Mouse (Mus musculus) limb, embryonic 12.5 days (tissue): ENCODE results near the gene Naa35. TPM values are rescaled to one million over a fixed set of nuclear protein-coding genes. Genes with fewer than 3 reads are reported as not detected.
A peak's percentile ranks its signal among the peaks of the same experiment; 100 is the strongest.

Source experiments
- ATAC-seq: fragments of 200-750 bp; cut with Nextera tagmentation; 2 replicates; pipeline ENCODE4 v1.8.0; 2017; ENCODE audit warnings: low read depth, moderate TSS enrichment; ENCODE audit not compliant: insufficient number of reproducible peaks, insufficient read depth, low FRiP score, low TSS enrichment
- H3K27ac ChIP-seq: fragments of 300-500 bp; sonication (generic); 2 replicates; pipeline ENCODE4 v1.5.1; 2016; ENCODE audit warnings: mild to moderate bottlenecking, moderate library complexity
- H3K27me3 ChIP-seq: fragments of 300-500 bp; sonication (generic); 2 replicates; pipeline ENCODE4 v1.6.1; 2016; ENCODE audit warnings: mild to moderate bottlenecking, moderate library complexity
- H3K36me3 ChIP-seq: fragments of 300-500 bp; sonication (generic); 2 replicates; pipeline ENCODE4 v1.6.1; 2016; ENCODE audit warnings: mild to moderate bottlenecking, moderate library complexity
- H3K4me1 ChIP-seq: fragments of 300-500 bp; sonication (generic); replicated peaks from 2 replicates; pipeline ENCODE4 v1.6.1; 2016
- H3K4me2 ChIP-seq: fragments of 300-500 bp; sonication (generic); 2 replicates; pipeline ENCODE4 v1.6.1; 2016; ENCODE audit warnings: mild to moderate bottlenecking, moderate library complexity
- H3K4me3 ChIP-seq: fragments of 300-500 bp; sonication (generic); replicated peaks from 2 replicates; pipeline ENCODE4 v1.5.1; 2016; ENCODE audit warnings: mild to moderate bottlenecking
- H3K9ac ChIP-seq: fragments of 300-500 bp; sonication (generic); replicated peaks from 2 replicates; pipeline ENCODE4 v1.6.1; 2016; ENCODE audit warnings: mild to moderate bottlenecking, moderate library complexity
- H3K9me3 ChIP-seq: fragments of 300-500 bp; sonication (generic); 2 replicates; pipeline ENCODE4 v1.6.1; 2016; ENCODE audit warnings: mild to moderate bottlenecking, moderate library complexity
- WGBS: fragments of 180-500 bp; shearing (Covaris S2); methylation state at CpG from one replicate; pipeline ENCODE4 v1.1.7; 2016; 5-methylcytosine and 5-hydroxymethylcytosine counted together
- polyA plus RNA-seq: library from polyadenylated mRNA; unstranded; fragments of >200 nt; fragmentation: Nextera tagmentation; extraction: Ambion mirVana; gene quantifications from 2 replicates; pipeline ENCODE4 v1.2.1, GENCODE M21; 2016

The Naa35 gene
- polyA plus RNA-seq: 122 and 127 TPM in 2 replicates

- no peaks in the 10 kb centered on the region for H3K27me3 ChIP-seq
- under 1% methylated on average over 69 of the region's 83 CpGs for WGBS
- peak within 1 kb of the TSS; percentile 82 for H3K4me2 ChIP-seq
- peak; percentile 94 for ATAC-seq
- peaks cover 31% of the 10 kb centered on the region for H3K36me3 ChIP-seq
- peak within 1 kb of the TSS; percentile 82 for H3K9ac ChIP-seq
- peak within 1 kb of the TSS; percentile 92 for H3K4me3 ChIP-seq
- H3K27ac ChIP-seq: peak within 1 kb of the TSS; percentile 76
- peaks cover 16% of the 10 kb centered on the region for H3K4me1 ChIP-seq
- no peaks in the 10 kb centered on the region for H3K9me3 ChIP-seq
Observed at GRCm38 (mm10) chr13:59584947-59585647, at the start of gene Naa35, which contains the start of gene Agtpbp1. Gene Naa35 (plus strand): TSS chr13:59585259. Gene Agtpbp1 (minus strand): TSS chr13:59585227.

- ATAC-seq: no peak
- no peak overlapping the region for H3K4me3 ChIP-seq
- H3K27me3 ChIP-seq: no peaks in the 10 kb centered on the region
- no peaks in the 10 kb centered on the region for H3K4me1 ChIP-seq
- H3K9ac ChIP-seq: no peak overlapping the region
- peaks cover 14% of the 10 kb centered on the region for H3K36me3 ChIP-seq
- 93% methylated on average over 6 of the region's 6 CpGs for WGBS
- no peak overlapping the region for H3K27ac ChIP-seq
- H3K9me3 ChIP-seq: peaks cover 4% of the 10 kb centered on the region; the same call in 1 of the 2 replicates
- H3K4me2 ChIP-seq: no peak overlapping the region
Observed at GRCm38 (mm10) chr13:59535746-59536145, 49.3 kb upstream of the Naa35 start.

- Histone ChIP-seq H3K4me3 (no peak overlapping the region), H3K4me2 (no peak overlapping the region), H3K27ac (no peak overlapping the region), H3K9ac (no peak overlapping the region), H3K4me1 (no peaks in the 10 kb centered on the region), H3K27me3 (no peaks in the 10 kb centered on the region), H3K36me3 (peaks cover 14% of the 10 kb centered on the region), H3K9me3 (peaks cover 4% of the 10 kb centered on the region; the same call in 1 of the 2 replicates)
- no peak for ATAC-seq
- 73% methylated on average over 2 of the region's 2 CpGs for WGBS
Observed at GRCm38 (mm10) chr13:59536631-59537030, 48.4 kb upstream of the Naa35 start.

GRCm38 (mm10) chr13:59538661-59539060 is 46.4 kb upstream of the Naa35 start:
- 88% methylated on average over 5 of the region's 5 CpGs for WGBS
- Histone ChIP-seq H3K36me3 (0 out of 2 replicates have a peak, but pooled peaks cover 3% of the 10 kb centered on the region), H3K4me1 (no peaks in the 10 kb centered on the region), H3K4me2 (no peak overlapping the region), H3K27ac (no peak overlapping the region), H3K9ac (no peak overlapping the region), H3K27me3 (no peaks in the 10 kb centered on the region), H3K9me3 (peaks cover 4% of the 10 kb centered on the region; the same call in 1 of the 2 replicates), H3K4me3 (no peak overlapping the region)
- ATAC-seq: no peak

GRCm38 (mm10) chr13:59540030-59540429 is 45.0 kb upstream of the Naa35 start:
- H3K9ac ChIP-seq: no peak overlapping the region
- ATAC-seq: no peak
- WGBS: 78% methylated on average over 5 of the region's 5 CpGs
- H3K4me2 ChIP-seq: no peak overlapping the region
- H3K4me1 ChIP-seq: peaks cover 9% of the 10 kb centered on the region; the same call in 1 of the 2 replicates
- peaks cover 4% of the 10 kb centered on the region; the same call in 1 of the 2 replicates for H3K9me3 ChIP-seq
- no peaks in the 10 kb centered on the region for H3K27me3 ChIP-seq
- H3K36me3 ChIP-seq: 0 out of 2 replicates have a peak, but pooled peaks cover 3% of the 10 kb centered on the region
- no peak overlapping the region for H3K27ac ChIP-seq
- no peak overlapping the region for H3K4me3 ChIP-seq

GRCm38 (mm10) chr13:59542411-59542810 is 42.6 kb upstream of the Naa35 start:
- H3K9me3 ChIP-seq: peaks cover 4% of the 10 kb centered on the region; the same call in 1 of the 2 replicates
- no peak overlapping the region for H3K4me3 ChIP-seq
- no peak overlapping the region for H3K9ac ChIP-seq
- H3K4me2 ChIP-seq: no peak overlapping the region
- 0 out of 2 replicates have a peak, but pooled peaks cover 2% of the 10 kb centered on the region for H3K36me3 ChIP-seq
- ATAC-seq: no peak
- H3K4me1 ChIP-seq: peaks cover 15% of the 10 kb centered on the region
- 93% methylated on average over 10 of the region's 10 CpGs for WGBS
- H3K27ac ChIP-seq: no peak overlapping the region
- no peaks in the 10 kb centered on the region for H3K27me3 ChIP-seq

- H3K27ac ChIP-seq: no peak overlapping the region
- no peak overlapping the region for H3K9ac ChIP-seq
- H3K4me2 ChIP-seq: no peak overlapping the region
- no peaks in the 10 kb centered on the region for H3K9me3 ChIP-seq
- 78% methylated on average over 2 of the region's 2 CpGs for WGBS
- H3K4me3 ChIP-seq: no peak overlapping the region
- no peaks in the 10 kb centered on the region for H3K27me3 ChIP-seq
- H3K36me3 ChIP-seq: no peaks in the 10 kb centered on the region
- ATAC-seq: no peak
- H3K4me1 ChIP-seq: peaks cover 15% of the 10 kb centered on the region
Observed at GRCm38 (mm10) chr13:59547091-59547490, 38.0 kb upstream of the Naa35 start.

GRCm38 (mm10) chr13:59547716-59548115 is 37.3 kb upstream of the Naa35 start:
- H3K27ac ChIP-seq: no peak overlapping the region
- no peak overlapping the region for H3K4me2 ChIP-seq
- H3K36me3 ChIP-seq: no peaks in the 10 kb centered on the region
- ATAC-seq: no peak
- no peak overlapping the region for H3K4me3 ChIP-seq
- peaks cover 15% of the 10 kb centered on the region for H3K4me1 ChIP-seq
- WGBS: 83% methylated on average over 4 of the region's 4 CpGs
- no peak overlapping the region for H3K9ac ChIP-seq
- H3K9me3 ChIP-seq: no peaks in the 10 kb centered on the region
- H3K27me3 ChIP-seq: no peaks in the 10 kb centered on the region

GRCm38 (mm10) chr13:59549318-59549798 is 35.7 kb upstream of the Naa35 start:
- H3K4me1 ChIP-seq: peaks cover 13% of the 10 kb centered on the region
- WGBS: 19% methylated on average over 1 of the region's 1 CpGs

GRCm38 (mm10) chr13:59552286-59552685 is 32.8 kb upstream of the Naa35 start:
- Histone ChIP-seq H3K36me3 (no peaks in the 10 kb centered on the region), H3K27ac (no peak overlapping the region), H3K4me3 (no peak overlapping the region), H3K9me3 (no peaks in the 10 kb centered on the region), H3K9ac (no peak overlapping the region), H3K4me2 (no peak overlapping the region), H3K4me1 (peaks cover 12% of the 10 kb centered on the region), H3K27me3 (0 out of 2 replicates have a peak, but pooled peaks cover 4% of the 10 kb centered on the region)
- WGBS: 85% methylated on average over 5 of the region's 5 CpGs
- ATAC-seq: no peak

More at GRCm38 (mm10) chr13:59549318-59549798, 35.7 kb upstream of the Naa35 start:
- Histone ChIP-seq H3K27me3 (no peaks in the 10 kb centered on the region), H3K4me3 (no peak overlapping the region), H3K4me2 (no peak overlapping the region), H3K9me3 (no peaks in the 10 kb centered on the region), H3K9ac (no peak overlapping the region), H3K36me3 (no peaks in the 10 kb centered on the region), H3K27ac (no peak overlapping the region)
- no peak for ATAC-seq

GRCm38 (mm10) chr13:59552751-59553150 is 32.3 kb upstream of the Naa35 start:
- H3K27me3 ChIP-seq: 0 out of 2 replicates have a peak, but pooled peaks cover 4% of the 10 kb centered on the region
- H3K9ac ChIP-seq: no peak overlapping the region
- H3K27ac ChIP-seq: no peak overlapping the region
- WGBS: 73% methylated on average over 2 of the region's 2 CpGs
- no peaks in the 10 kb centered on the region for H3K36me3 ChIP-seq
- H3K4me2 ChIP-seq: no peak overlapping the region
- H3K9me3 ChIP-seq: no peaks in the 10 kb centered on the region
- no peak overlapping the region for H3K4me3 ChIP-seq
- peaks cover 14% of the 10 kb centered on the region for H3K4me1 ChIP-seq
- ATAC-seq: no peak
